In genomic region chr4:22528516-22528915, GRCm38 (mm10) we compare ENCODE assay signal across 18 mouse cellular contexts. TPM values are rescaled to one million over a fixed set of nuclear protein-coding genes. Genes with fewer than 3 reads are reported as not detected.
"Had no signal": no experiment of that assay in that cellular context is flagged by ENCODE, and none has a peak within 500 bp of the region (broad histone marks: within the 10 kb centered on the region; RNA-seq: fewer than 3 reads in every experiment).

No protein-coding gene starts in this region.

- H3K4me3 ChIP-seq: lung, embryonic 15.5 days; megakaryocyte, embryonic 14.5 days; midbrain, embryonic 12.5 days; neural tube, embryonic 12.5 days; stomach, embryonic 15.5 days had no signal

- H3K27me3 ChIP-seq: lung, embryonic 15.5 days; megakaryocyte, embryonic 14.5 days; midbrain, embryonic 12.5 days; neural tube, embryonic 12.5 days; stomach, embryonic 15.5 days had no signal

- H3K4me1 ChIP-seq: lung, embryonic 15.5 days; megakaryocyte, embryonic 14.5 days; midbrain, embryonic 12.5 days; neural tube, embryonic 12.5 days; stomach, embryonic 15.5 days had no signal

- H3K27ac ChIP-seq: lung, embryonic 15.5 days; macrophage; midbrain, embryonic 12.5 days; neural tube, embryonic 12.5 days; stomach, embryonic 15.5 days; stomach, postnatal 0 days had no signal

- H3K36me3 ChIP-seq: lung, embryonic 15.5 days; midbrain, embryonic 12.5 days; neural tube, embryonic 12.5 days; stomach, embryonic 15.5 days had no signal

- H3K9me3 ChIP-seq: lung, embryonic 15.5 days; megakaryocyte, embryonic 14.5 days; midbrain, embryonic 12.5 days; neural tube, embryonic 12.5 days; stomach, embryonic 15.5 days had no signal

- H3K4me2 ChIP-seq: lung, embryonic 15.5 days; midbrain, embryonic 12.5 days; neural tube, embryonic 12.5 days; stomach, embryonic 15.5 days had no signal

- DNase-seq: liver, postnatal 0 days; lung, adult 2 months; lung, postnatal 14 days; lung, postnatal 36 days; midbrain, embryonic 14.5 days; right cerebral cortex, postnatal 14 days; thymus, adult 2 months; thymus, postnatal 25 days; thymus, postnatal 4 days had no signal

- H3K9ac ChIP-seq: liver, postnatal 0 days; lung, embryonic 15.5 days; midbrain, embryonic 12.5 days; neural tube, embryonic 12.5 days; stomach, embryonic 15.5 days had no signal

- ATAC-seq: liver, postnatal 0 days; lung, postnatal 0 days had no signal

RNA-seq across cellular contexts. Expression of gene Pou3f2, which starts 40.4 kb away (rescaled TPM):
- polyA plus RNA-seq: liver, postnatal 0 days; lung, postnatal 0 days; macrophage; spleen, adult 2 months; stomach, postnatal 0 days had no signal
